Mouse (Mus musculus): Measurements from ENCODE around the gene Aunip.

DNA sequence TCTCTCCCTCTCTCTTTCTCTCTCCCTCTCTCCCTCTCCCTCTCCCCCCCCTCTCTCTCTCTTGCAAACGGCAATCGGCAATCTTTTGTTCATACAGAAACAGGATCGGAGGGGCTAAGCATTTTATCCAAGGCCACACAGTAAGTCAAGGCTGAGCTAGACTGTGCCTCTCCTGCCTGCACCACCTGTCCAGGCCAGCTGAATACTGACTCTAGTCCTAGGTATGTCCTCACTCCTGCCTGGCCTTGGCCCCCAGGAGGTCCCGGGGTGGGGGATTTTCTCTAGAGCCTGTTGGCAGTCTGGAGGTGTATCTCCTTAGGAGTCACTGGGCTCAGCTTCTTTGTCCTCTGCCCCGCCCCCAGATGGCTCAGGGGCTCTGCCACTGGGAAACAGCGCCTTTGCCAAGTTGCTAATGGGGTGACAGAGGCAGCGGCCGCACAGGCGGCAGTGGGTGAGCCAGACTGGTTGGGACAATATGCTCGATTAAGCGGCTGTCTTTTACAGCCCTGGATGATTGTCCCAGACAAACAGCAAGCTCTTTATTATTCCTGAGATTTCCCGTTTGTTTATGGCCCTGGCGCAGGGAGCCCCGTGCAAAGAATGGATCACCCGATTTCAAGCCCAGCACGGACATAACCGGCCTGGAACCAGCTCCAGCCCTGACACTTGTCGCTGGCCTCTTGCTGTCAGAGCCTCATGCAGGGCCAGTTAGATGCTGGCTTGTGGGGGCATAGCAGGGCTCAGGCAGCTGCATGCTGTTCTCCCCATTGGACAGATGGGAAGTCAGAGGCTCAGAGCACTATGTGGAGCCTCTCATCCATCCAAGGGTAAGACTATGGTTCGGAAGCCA is 56.8 kb downstream of the Aunip start:
- TF ChIP-seq MAX (IDR thresholded peaks at IDR 0.05; ENCODE audit: low read depth) = no peak
- no peak for TF ChIP-seq POLR2AphosphoS2 (IDR thresholded peaks at IDR 0.05; ENCODE audit: insufficient read length, low read depth)

All from myocyte (in vitro differentiated cells).